Mouse (Mus musculus): Measurements from ENCODE around the gene Aunip.

DNA sequence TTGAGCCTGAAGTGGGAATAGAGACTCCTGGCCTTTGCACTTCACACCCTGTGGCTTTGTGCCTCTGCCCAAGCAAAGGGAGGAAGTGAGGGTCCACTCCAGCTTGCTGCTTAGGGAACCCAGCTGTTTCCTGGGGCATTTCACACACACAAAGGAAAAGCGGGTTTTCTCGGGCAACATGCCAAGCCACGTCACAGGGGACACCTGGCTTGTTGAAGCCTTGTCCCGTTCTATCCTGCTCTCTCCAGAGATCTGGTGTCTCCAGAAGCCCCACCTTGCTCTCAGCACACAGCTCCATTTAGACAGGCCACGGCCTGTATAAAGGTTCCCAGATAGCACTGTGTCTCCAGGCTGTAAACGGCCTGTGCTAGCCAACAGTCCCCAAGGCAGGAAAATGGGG is 19.1 kb upstream of the Aunip start:
- TF ChIP-seq POLR2A (IDR thresholded peaks at IDR 0.05; ENCODE audit: insufficient read length, low read depth) (no peak), MYOD1 (IDR thresholded peaks at IDR 0.05; ENCODE audit: control insufficient read depth in 1 of 3, insufficient read length in 2 of 3, low read depth in 2 of 3) (no peak)

Data from myocyte (in vitro differentiated cells).